ENCODE assay signal across 18 mouse cellular contexts in the genomic region with DNA sequence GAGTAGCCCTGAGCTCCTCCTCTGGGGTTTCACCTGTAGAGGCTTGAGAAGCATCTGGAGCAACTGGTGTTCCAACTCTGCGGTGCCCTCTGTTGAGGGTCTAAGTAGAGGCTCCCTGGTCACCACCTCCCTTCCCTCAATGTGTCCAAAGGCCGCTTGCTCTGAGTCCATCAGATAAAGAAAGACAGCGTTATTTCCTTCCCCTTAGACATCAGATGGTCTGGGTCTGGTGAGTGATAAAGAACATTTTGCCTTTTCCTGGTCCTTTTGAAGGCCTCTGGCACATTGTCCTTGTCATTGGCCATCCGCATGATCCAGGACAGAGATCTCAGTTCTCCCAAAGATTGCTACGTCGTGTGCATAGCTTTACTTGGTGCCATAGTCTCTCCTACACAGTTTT. TPM values are rescaled to one million over a fixed set of nuclear protein-coding genes. Genes with fewer than 3 reads are reported as not detected.
"Had no signal": no experiment of that assay in that cellular context is flagged by ENCODE, and none has a peak within 500 bp of the region (broad histone marks: within the 10 kb centered on the region; RNA-seq: fewer than 3 reads in every experiment).

No protein-coding gene starts in this region.

- H3K4me3 ChIP-seq: midbrain, embryonic 10.5 days; midbrain, embryonic 12.5 days; neural tube, embryonic 12.5 days; stomach, embryonic 15.5 days had no signal

- DNase-seq: lung, adult 18-20 months; lung, embryonic 14.5 days; lung, postnatal 10 days; lung, postnatal 4 days; midbrain, embryonic 14.5 days; right cerebral cortex, postnatal 14 days; thymus, adult 2 months; thymus, postnatal 25 days; thymus, postnatal 4 days had no signal

- H3K27me3 ChIP-seq: midbrain, embryonic 12.5 days; neural tube, embryonic 12.5 days; stomach, embryonic 15.5 days had no signal

- H3K9ac ChIP-seq: liver, embryonic 14.5 days; lung, embryonic 14.5 days; midbrain, embryonic 12.5 days; neural tube, embryonic 12.5 days; stomach, embryonic 15.5 days had no signal

- H3K27ac ChIP-seq: liver, embryonic 14.5 days; midbrain, embryonic 10.5 days; midbrain, embryonic 12.5 days; neural tube, embryonic 12.5 days; stomach, embryonic 15.5 days; stomach, postnatal 0 days had no signal

- H3K36me3 ChIP-seq: midbrain, embryonic 12.5 days; neural tube, embryonic 12.5 days; stomach, embryonic 15.5 days had no signal

- H3K4me2 ChIP-seq: lung, embryonic 14.5 days; midbrain, embryonic 12.5 days; neural tube, embryonic 12.5 days; stomach, embryonic 15.5 days had no signal

- ATAC-seq: midbrain, embryonic 16.5 days had no signal

- H3K9me3 ChIP-seq: midbrain, embryonic 10.5 days; midbrain, embryonic 12.5 days; neural tube, embryonic 12.5 days; stomach, embryonic 15.5 days had no signal

- H3K4me1 ChIP-seq: midbrain, embryonic 10.5 days; midbrain, embryonic 12.5 days; neural tube, embryonic 12.5 days; stomach, embryonic 15.5 days had no signal

RNA-seq across cellular contexts. Expression of a gene that starts 16.3 kb away (rescaled TPM):
- polyA plus RNA-seq: midbrain, embryonic 10.5 days; neural tube, embryonic 12.5 days; spleen, adult 2 months; stomach, postnatal 0 days; urinary bladder, adult 2 months had no signal
